8 mouse cellular contexts compared by ENCODE assay signal in the genomic region with DNA sequence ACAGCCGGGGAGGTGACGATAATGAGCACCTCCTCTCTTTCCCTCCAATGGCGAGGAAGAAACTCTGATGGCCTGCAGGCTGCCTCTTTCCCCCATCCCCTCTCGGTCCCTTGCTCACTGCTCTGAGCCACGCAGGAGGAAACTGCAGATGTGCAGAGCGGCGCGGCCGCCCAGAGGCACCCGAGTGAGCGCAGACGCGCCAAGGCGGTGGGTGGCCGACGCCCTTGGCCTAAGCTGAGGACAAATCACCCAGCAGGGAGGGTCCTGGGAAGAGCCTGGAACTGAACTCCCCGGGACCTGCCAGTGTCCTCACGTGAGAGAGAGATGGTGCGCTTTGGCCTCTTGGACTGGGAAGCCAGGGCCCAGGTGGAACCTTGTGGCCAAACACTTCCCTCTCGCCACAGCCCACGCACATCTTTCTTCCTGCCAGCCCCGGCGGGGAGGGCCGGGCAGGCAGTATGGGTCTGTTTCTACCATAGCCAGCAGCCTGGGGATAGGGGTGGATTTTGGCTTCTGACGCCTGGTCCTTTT.
DNase-seq lines count a peak whose midpoint lies in the region; ATAC-seq and TF ChIP-seq lines count a peak whose summit lies in the region.

No protein-coding gene starts in this region.

- no peak for DNase-seq in frontal cortex, postnatal 36 days (ENCODE audit: low spot score in 2 of 2)
- DNase-seq in B cell, adult 2 months, result peak; percentile 65 to 68
- DNase-seq in liver, embryonic 13.5 days, result no peak
- DNase-seq in spleen, adult 2 months (ENCODE audit: low read depth in 1 of 2, low spot score in 2 of 2), result peak; percentile 23 to 54
- no peak for DNase-seq in right cerebral cortex, adult 2 months (ENCODE audit: low spot score in 2 of 2)

- H3K27me3 ChIP-seq in embryonic facial prominence, embryonic 15.5 days, result peaks cover 34% of the 10 kb centered on the region
- peaks cover 45% of the 10 kb centered on the region for H3K27me3 ChIP-seq in heart, embryonic 16.5 days (ENCODE audit: control insufficient read depth, insufficient read depth, low read length)
- H3K27me3 ChIP-seq in liver, embryonic 13.5 days, result peaks cover 60% of the 10 kb centered on the region
- 0 out of 2 replicates have a peak, but pooled peaks cover 4% of the 10 kb centered on the region for H3K27me3 ChIP-seq in spleen, adult 2 months (ENCODE audit: control insufficient read depth, insufficient read depth, low read length)

- WGBS in embryonic facial prominence, embryonic 15.5 days, result 6% methylated on average over 25 of the region's 25 CpGs
- 2% methylated on average over 25 of the region's 25 CpGs for WGBS in heart, embryonic 16.5 days
- WGBS in liver, embryonic 13.5 days (ENCODE audit: insufficient replicate concordance), result 5% methylated on average over 25 of the region's 25 CpGs
- 2% methylated on average over 25 of the region's 25 CpGs for WGBS in spleen, adult 2 months

- ATAC-seq in frontal cortex, adult (ENCODE audit: low TSS enrichment), result peak; percentile 28; the same call in 1 of the 2 replicates
- ATAC-seq in embryonic facial prominence, embryonic 15.5 days (ENCODE audit: insufficient number of reproducible peaks, low FRiP score, low TSS enrichment, low read depth), result peak; percentile 66
- ATAC-seq in heart, embryonic 16.5 days (replicated peaks; ENCODE audit: extremely low read depth, insufficient read depth, low FRiP score), result peak; percentile 11; the same call in 1 of the 2 replicates
- ATAC-seq in liver, embryonic 13.5 days (ENCODE audit: low read depth), result no peak

- H3K9ac ChIP-seq in embryonic facial prominence, embryonic 15.5 days, result peak overlapping the region; percentile 18; the same call in 1 of the 2 replicates
- no peak overlapping the region for H3K9ac ChIP-seq in heart, embryonic 16.5 days (ENCODE audit: low read length)
- no peak overlapping the region for H3K9ac ChIP-seq in liver, embryonic 13.5 days

- peak overlapping the region; percentile 80 for H3K27ac ChIP-seq in embryonic facial prominence, embryonic 15.5 days (replicated peaks)
- no peak overlapping the region for H3K27ac ChIP-seq in heart, embryonic 16.5 days (ENCODE audit: low read length)
- H3K27ac ChIP-seq in liver, embryonic 13.5 days, result no peak overlapping the region
- H3K27ac ChIP-seq in spleen, adult 2 months (ENCODE audit: insufficient read depth, low read length), result peak overlapping the region; percentile 74

- no peaks in the 10 kb centered on the region for H3K36me3 ChIP-seq in embryonic facial prominence, embryonic 15.5 days
- H3K36me3 ChIP-seq in heart, embryonic 16.5 days (ENCODE audit: control insufficient read depth, insufficient read depth), result no peaks in the 10 kb centered on the region
- no peaks in the 10 kb centered on the region for H3K36me3 ChIP-seq in liver, embryonic 13.5 days
- H3K36me3 ChIP-seq in spleen, adult 2 months (ENCODE audit: control insufficient read depth, insufficient read depth, low read length), result no peaks in the 10 kb centered on the region

- H3K4me1 ChIP-seq in embryonic facial prominence, embryonic 15.5 days, result peaks cover 41% of the 10 kb centered on the region
- peaks cover 23% of the 10 kb centered on the region for H3K4me1 ChIP-seq in heart, embryonic 16.5 days (ENCODE audit: control insufficient read depth, insufficient read depth, low read length)
- H3K4me1 ChIP-seq in liver, embryonic 13.5 days (replicated peaks), result peaks cover 18% of the 10 kb centered on the region
- H3K4me1 ChIP-seq in spleen, adult 2 months (ENCODE audit: control insufficient read depth, insufficient read depth, insufficient read length), result peaks cover 12% of the 10 kb centered on the region; the same call in 1 of the 2 replicates

- H3K4me2 ChIP-seq in embryonic facial prominence, embryonic 15.5 days (replicated peaks), result peak overlapping the region; percentile 58
- H3K4me2 ChIP-seq in heart, embryonic 16.5 days (ENCODE audit: low read depth, low read length), result peak overlapping the region; percentile 62
- H3K4me2 ChIP-seq in liver, embryonic 13.5 days, result peak overlapping the region; percentile 48

- no peak for TF ChIP-seq CTCF in spleen, adult 2 months (IDR thresholded peaks at IDR 0.05; ENCODE audit: extremely low read depth, insufficient read depth, insufficient read length, insufficient replicate concordance)

- H3K9me3 ChIP-seq in embryonic facial prominence, embryonic 15.5 days (replicated peaks), result no peaks in the 10 kb centered on the region
- H3K9me3 ChIP-seq in heart, embryonic 16.5 days (replicated peaks; ENCODE audit: control insufficient read depth, low read length), result no peaks in the 10 kb centered on the region
- H3K9me3 ChIP-seq in liver, embryonic 13.5 days (replicated peaks), result no peaks in the 10 kb centered on the region

- no peak for TF ChIP-seq POLR2A in spleen, adult 2 months (IDR thresholded peaks at IDR 0.05; ENCODE audit: low read depth, low read length)

- H3K4me3 ChIP-seq in embryonic facial prominence, embryonic 15.5 days (replicated peaks), result peak overlapping the region; percentile 35
- peak overlapping the region; percentile 45 for H3K4me3 ChIP-seq in heart, embryonic 16.5 days (ENCODE audit: low read length)
- H3K4me3 ChIP-seq in liver, embryonic 13.5 days (replicated peaks), result peak overlapping the region; percentile 22
- peak overlapping the region; percentile 51 for H3K4me3 ChIP-seq in spleen, adult 2 months (ENCODE audit: extremely low read depth, insufficient read depth, insufficient read length)

Comparison
In these comparisons a context has a peak if more than half of its experiments do, and no peak if none do; other contexts are left out.
1. DNase-seq: peak in B cell, adult 2 months (2 of 2) and spleen, adult 2 months (2 of 2); none in frontal cortex, postnatal 36 days (0 of 2), liver, embryonic 13.5 days (single experiment) and right cerebral cortex, adult 2 months (0 of 2).
2. H3K27ac ChIP-seq: peak in embryonic facial prominence, embryonic 15.5 days (single experiment) and spleen, adult 2 months (single experiment); none in heart, embryonic 16.5 days (single experiment) and liver, embryonic 13.5 days (single experiment).
3. Peak in every context shown above with its lines, with median percentiles within 50 percentile points of each other: H3K4me2 ChIP-seq and H3K4me3 ChIP-seq.